Mouse (Mus musculus) right cerebral cortex, postnatal 14 days (tissue): Measurements from ENCODE around the gene Kif2b.

Experiments
- DNase-seq: peaks from one replicate; pipeline ENCODE4 v3.0.0; 2022

The Kif2b gene

DNA sequence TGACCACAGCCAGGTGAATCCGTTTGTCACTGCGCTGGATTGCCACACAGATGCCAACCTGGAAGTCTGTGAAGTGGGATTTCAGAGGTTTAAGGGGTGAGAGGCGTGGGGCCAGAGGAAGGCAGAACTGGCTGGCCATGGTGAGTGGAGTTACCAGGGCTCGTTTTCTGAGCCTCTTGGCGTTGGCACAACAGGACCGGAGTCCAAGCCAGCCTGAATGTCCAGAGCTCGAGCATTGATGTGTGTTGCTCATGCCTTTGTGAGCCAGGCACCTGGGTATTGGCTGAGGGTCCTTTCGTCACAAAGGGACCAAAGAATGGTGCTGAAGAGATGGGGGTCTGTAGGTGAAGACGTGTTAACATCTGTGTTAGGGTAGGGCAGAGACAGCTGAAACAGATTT lies at the start of gene Kif2b:
TSS of gene Kif2b (minus strand) at position 242 of the 400 bp plus-strand sequence.
- DNase-seq, result no peak

DNA sequence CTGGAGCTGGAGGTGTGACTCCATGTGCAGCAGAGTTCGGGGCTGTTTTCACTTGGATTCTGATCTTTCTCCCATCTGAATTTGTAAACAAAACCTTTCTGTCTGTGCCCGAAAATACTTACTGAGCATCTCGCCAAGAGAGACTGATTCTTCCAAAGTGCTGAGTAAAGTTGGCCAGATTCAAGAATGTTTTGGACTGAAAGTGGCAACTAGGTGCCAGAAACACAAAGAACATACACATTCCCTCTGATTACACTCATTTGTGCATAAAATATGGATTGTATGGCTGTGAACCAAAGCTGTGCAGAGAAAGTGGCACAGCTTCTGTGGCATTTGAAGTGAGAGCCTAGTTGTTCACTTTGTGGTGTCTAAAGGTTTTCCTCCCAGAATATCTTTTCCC lies 15.7 kb upstream of the Kif2b start:
- DNase-seq, result no peak

DNA sequence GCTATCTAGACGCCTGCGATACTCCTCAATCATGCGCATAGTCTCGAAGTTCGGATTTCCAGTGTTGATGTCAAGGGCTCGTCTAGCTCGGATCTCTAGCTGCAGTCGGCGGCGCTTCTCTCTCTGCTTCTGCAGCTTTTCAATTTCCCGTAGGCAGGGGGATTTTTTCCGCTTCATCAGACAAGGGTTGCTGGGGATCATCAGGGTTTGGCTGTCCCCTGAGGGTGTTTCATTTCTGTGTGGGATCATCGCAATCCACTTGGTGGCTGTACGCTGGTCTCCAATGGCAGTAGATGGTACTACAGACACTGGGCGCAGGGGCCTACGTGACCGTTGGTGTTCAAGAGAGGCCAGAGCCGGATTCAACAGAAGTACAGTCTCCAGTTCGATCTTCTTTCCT lies 502 bp downstream of the Kif2b start:
- DNase-seq, result no peak

DNA sequence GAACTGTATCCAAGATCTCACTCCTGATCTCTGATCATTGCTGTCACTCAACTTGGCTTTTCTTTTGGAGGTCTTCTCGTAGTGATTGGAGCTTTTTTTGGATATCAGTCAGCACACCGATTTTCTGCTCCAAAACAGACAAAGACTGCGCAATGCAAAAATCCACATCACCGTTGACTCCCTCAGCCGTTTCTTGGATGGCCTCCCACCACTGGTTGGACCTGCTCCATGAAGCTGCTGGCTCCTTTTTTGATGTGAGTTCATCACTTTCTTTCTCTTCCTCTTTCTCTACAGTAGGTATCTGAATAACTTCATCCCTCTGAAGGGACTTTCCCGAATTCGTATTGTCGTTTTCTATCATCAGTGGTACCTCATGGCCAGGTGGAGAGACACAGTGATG lies 2.0 kb downstream of the Kif2b start:
- DNase-seq, result no peak

DNA sequence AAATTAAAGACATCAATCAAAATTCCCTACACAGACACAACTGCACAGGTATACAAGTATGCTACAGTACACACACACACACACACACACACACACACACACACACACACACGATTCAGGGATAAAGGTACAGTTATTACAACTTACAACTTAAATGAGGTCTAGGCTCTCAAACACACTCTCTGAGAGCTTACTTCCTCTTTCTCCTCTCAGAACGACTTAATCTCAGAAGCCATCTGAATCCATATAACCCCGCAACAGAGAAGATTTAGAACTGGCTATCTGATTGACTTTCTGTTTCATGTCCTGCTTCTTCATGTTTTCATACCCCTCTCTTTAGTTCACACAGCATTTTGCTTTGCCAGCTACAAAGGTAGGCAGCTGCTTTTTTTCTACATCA lies 2.9 kb downstream of the Kif2b start:
- no peak for DNase-seq

DNA sequence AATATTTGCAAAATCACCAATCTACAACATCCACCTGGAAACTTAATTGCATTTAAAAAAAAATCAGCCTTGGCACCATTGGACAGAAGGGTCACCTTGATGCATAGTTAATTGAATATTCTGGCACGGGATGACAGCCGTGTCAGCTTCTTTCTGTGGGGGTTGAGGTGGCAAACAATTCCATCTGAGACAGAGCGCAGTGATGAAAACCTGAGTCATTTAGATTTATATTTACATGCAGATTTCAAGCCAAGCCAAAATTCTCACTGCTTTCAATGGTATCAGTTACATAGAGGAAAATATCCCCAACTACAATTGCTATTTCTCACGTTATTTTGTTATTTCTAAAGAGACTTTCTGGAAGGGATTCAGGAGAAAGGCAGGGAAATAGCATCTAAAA lies 46.6 kb downstream of the Kif2b start:
- no peak for DNase-seq
